Mouse (Mus musculus) spleen, adult 2 months (tissue): ENCODE measurements at regions not wholly inside any gene's neighbourhood (a gene's known extent, or its start where the extent isn't known, plus 50 kb on each side); places are given as distances from the start of the nearest gene placed in this dataset.

Experiments used
- CTCF ChIP-seq: fragments of 200-500 bp; IDR thresholded peaks from 2 replicates; pipeline ENCODE4 v1.5.1; 2011; ENCODE audit warnings: mild to moderate bottlenecking, inconsistent platforms; ENCODE audit not compliant: insufficient read depth, insufficient read length, insufficient replicate concordance; ENCODE audit errors: extremely low read depth
- POLR2A ChIP-seq: fragments of 200-500 bp; IDR thresholded peaks from 2 replicates; pipeline ENCODE4 v1.6.1; 2011; ENCODE audit warnings: low read depth, low read length, inconsistent platforms

- TF ChIP-seq CTCF (no peak), POLR2A (no peak)
Measured at GRCm38 (mm10) chr3:52648836-52649500, 368.1 kb downstream of the Cog6 start.
